Mouse (Mus musculus): ENCODE data around the gene Prr18. TPM values are rescaled to one million over a fixed set of nuclear protein-coding genes. Genes with fewer than 3 reads are reported as not detected.
"Not testable (repeated sequence)": the region's sequence is repeated elsewhere in the genome, so short reads cannot be mapped to it uniquely, and the experiment has no call there.

Gene Prr18
- polyA plus RNA-seq (2016; fragmentation: Nextera tagmentation; extraction: Ambion mirVana) = 0.58 and 1.1 TPM in 2 replicates

DNA sequence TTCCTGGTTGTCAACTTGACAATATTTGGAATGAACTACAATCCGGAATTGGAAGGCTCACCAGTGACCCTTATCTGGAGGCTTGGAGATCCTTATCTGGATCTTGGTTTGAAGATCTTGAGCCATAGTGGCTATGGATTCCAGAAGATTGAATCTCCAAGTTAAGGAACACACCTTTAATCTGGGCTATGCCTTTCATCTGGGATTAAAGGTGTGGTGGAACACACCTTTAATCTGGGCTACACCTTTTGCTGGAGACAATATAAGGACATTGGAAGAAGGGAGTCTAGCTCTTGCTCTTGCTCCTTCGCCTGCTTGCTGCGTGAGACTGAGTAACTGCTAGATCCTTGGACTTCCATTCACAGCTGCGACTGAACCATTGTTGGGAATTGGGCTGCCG lies at the start of gene Prr18:
Prr18 (plus strand) TSS at position 301 of the 400 bp plus-strand sequence.
- ATAC-seq (ENCODE audit: insufficient number of reproducible peaks, insufficient read depth, low FRiP score, low TSS enrichment); H3K4me3 ChIP-seq; H3K9me3 ChIP-seq; H3K36me3 ChIP-seq; H3K9ac ChIP-seq; H3K27ac ChIP-seq; H3K4me2 ChIP-seq (replicated peaks): not testable (repeated sequence)
- 89% methylated on average over 1 of the region's 5 CpGs for WGBS
- peaks cover 40% of the 10 kb centered on the region for H3K27me3 ChIP-seq
- peaks cover 14% of the 10 kb centered on the region; the same call in 1 of the 2 replicates for H3K4me1 ChIP-seq

DNA sequence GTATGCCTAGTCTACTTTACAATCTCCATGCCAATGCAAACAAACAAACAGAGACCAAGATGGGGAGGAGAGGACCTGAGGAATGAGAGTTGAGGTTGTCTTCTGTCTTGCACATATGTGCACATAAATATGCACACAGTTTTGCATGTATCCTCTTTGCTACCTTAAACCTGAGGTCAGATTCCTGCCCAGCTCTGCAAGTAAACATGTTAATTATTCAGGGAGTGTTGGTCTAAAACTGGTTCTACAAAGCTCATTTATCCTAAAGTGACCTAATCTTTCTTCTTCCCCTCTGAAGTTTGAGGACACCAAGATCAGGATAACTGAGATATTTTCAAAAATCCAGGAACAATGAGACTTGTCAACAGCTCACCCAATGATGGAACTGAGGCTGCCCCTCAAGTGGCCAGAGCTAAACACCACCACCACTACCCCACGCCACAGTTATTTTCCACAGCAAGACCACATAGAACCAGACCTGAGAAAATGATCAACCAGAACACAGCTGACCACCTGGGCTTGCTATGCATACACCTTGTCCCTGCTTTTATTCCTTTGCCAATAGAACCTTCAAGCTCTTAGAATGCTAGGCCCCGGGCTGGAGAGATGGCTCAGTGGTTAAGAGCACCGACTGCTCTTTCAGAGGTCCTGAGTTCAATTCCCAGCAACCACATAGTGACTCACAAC lies 47.1 kb upstream of the Prr18 start:
- Histone ChIP-seq H3K4me2 (replicated peaks) (no peak overlapping the region), H3K27ac (no peak overlapping the region), H3K4me3 (no peak overlapping the region), H3K9me3 (no peaks in the 10 kb centered on the region), H3K36me3 (peaks cover 3% of the 10 kb centered on the region; the same call in 1 of the 2 replicates), H3K4me1 (no peaks in the 10 kb centered on the region), H3K9ac (no peak overlapping the region), H3K27me3 (no peaks in the 10 kb centered on the region)
- 90% methylated on average over 3 of the region's 3 CpGs for WGBS
- ATAC-seq (ENCODE audit: insufficient number of reproducible peaks, insufficient read depth, low FRiP score, low TSS enrichment) = no peak

DNA sequence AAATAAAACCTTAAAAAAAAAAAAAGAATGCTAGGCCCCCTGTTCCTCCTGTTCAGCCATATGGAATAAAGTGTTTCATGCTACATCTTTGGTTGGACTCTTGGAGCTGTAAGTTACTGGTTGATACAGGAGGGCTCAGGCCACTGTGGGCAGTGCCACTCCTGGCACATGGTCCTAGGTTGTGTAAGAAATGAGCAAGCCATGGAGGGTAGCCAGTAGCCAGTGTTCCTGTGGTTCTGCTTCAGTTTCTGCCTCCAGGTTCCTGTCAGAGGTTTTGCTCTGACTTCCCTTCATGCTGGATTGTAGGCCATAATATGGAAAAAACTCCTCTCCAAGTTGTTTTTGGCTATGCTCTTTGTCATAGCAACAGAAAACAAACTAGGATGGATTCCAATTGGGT lies 46.5 kb upstream of the Prr18 start:
- no peaks in the 10 kb centered on the region for H3K4me1 ChIP-seq
- no peak overlapping the region for H3K4me2 ChIP-seq (replicated peaks)
- no peaks in the 10 kb centered on the region for H3K27me3 ChIP-seq
- no peak overlapping the region for H3K9ac ChIP-seq
- H3K27ac ChIP-seq = no peak overlapping the region
- peaks cover 3% of the 10 kb centered on the region; the same call in 1 of the 2 replicates for H3K36me3 ChIP-seq
- H3K9me3 ChIP-seq = no peaks in the 10 kb centered on the region
- H3K4me3 ChIP-seq = no peak overlapping the region
- no peak for ATAC-seq (ENCODE audit: insufficient number of reproducible peaks, insufficient read depth, low FRiP score, low TSS enrichment)

DNA sequence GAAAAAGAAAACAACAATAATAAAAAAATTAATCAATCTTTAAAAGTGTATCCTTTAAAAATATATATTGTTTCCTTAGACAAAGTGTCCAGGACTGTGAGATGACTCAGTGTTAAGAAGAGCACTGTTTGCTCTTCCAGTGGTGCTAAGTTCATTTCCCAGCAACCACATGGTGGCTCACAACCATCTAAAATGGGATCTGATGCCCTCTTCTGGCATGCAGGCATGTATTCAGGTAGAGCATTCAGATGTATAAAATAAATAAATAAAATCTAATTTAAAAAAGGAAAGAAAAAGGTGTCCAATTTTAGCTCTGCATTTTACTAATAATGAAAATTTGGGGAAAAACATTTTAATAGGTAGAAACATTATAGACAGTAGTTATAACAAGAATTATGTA lies 41.4 kb upstream of the Prr18 start:
- H3K4me2 ChIP-seq (replicated peaks) = no peak overlapping the region

DNA sequence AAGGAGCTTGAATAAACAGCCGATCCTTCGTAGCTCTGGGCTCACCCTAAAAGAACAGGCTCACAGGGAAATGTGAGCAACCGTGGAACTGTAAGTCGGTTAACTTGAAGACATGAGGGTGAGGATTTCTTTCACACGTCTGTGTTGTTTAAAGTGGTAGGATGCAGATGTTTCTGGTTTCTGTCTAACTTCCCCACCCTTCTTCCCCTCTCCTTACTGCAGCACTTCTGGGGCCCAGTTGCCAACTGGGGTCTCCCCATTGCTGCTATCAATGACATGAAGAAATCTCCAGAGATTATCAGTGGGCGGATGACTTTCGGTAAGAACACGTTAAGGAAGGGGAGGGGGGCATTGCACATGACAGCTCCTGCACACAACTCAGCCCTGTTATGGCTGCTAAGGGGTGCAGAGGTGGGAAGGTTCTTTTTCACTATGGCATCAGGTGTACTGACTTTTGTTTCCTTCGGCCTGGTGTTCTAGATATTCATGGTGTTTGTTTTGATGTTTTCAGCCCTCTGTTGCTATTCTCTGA lies 40.9 kb upstream of the Prr18 start:
- WGBS = 79% methylated on average over 9 of the region's 9 CpGs
- H3K27ac ChIP-seq = no peak overlapping the region

More for the DNA sequence above, 41.4 kb upstream of the Prr18 start:
- H3K27me3 ChIP-seq = no peaks in the 10 kb centered on the region
- no peaks in the 10 kb centered on the region for H3K36me3 ChIP-seq
- no peak overlapping the region for H3K27ac ChIP-seq
- ATAC-seq (ENCODE audit: insufficient number of reproducible peaks, insufficient read depth, low FRiP score, low TSS enrichment) = no peak
- no peaks in the 10 kb centered on the region for H3K9me3 ChIP-seq
- no peaks in the 10 kb centered on the region for H3K4me1 ChIP-seq
- H3K4me3 ChIP-seq = no peak overlapping the region
- no peak overlapping the region for H3K9ac ChIP-seq

DNA sequence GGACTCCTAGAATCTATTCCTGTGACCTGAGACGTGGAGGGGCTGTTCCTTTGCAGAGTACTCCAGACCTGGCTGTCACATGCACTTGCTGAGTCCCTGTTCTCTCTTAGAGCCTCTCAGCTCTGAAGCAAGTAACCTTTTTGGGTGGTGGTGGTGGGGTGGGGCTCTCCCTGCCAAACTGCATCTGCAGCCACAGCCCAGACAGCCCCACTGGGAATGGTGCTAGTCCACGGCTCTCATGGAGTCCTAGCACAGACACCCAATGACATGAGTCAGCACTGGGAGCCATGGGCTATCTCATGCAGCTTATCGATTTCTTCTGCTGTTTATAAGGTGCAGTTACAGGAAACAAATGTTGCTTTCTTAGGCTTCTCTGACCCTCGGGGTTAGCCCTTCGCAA lies 39.5 kb upstream of the Prr18 start:
- no peak for ATAC-seq (ENCODE audit: insufficient number of reproducible peaks, insufficient read depth, low FRiP score, low TSS enrichment)
- no peak overlapping the region for H3K4me2 ChIP-seq (replicated peaks)
- no peak overlapping the region for H3K9ac ChIP-seq
- H3K9me3 ChIP-seq = no peaks in the 10 kb centered on the region
- no peak overlapping the region for H3K4me3 ChIP-seq
- no peaks in the 10 kb centered on the region for H3K4me1 ChIP-seq
- no peaks in the 10 kb centered on the region for H3K36me3 ChIP-seq
- H3K27me3 ChIP-seq = no peaks in the 10 kb centered on the region
- WGBS = 84% methylated on average over 5 of the region's 5 CpGs
- no peak overlapping the region for H3K27ac ChIP-seq

More for the DNA sequence above, 40.9 kb upstream of the Prr18 start:
- Histone ChIP-seq H3K27me3 (no peaks in the 10 kb centered on the region), H3K4me2 (replicated peaks) (no peak overlapping the region), H3K4me1 (no peaks in the 10 kb centered on the region), H3K36me3 (no peaks in the 10 kb centered on the region), H3K9me3 (no peaks in the 10 kb centered on the region), H3K4me3 (no peak overlapping the region), H3K9ac (no peak overlapping the region)
- no peak for ATAC-seq (ENCODE audit: insufficient number of reproducible peaks, insufficient read depth, low FRiP score, low TSS enrichment)

DNA sequence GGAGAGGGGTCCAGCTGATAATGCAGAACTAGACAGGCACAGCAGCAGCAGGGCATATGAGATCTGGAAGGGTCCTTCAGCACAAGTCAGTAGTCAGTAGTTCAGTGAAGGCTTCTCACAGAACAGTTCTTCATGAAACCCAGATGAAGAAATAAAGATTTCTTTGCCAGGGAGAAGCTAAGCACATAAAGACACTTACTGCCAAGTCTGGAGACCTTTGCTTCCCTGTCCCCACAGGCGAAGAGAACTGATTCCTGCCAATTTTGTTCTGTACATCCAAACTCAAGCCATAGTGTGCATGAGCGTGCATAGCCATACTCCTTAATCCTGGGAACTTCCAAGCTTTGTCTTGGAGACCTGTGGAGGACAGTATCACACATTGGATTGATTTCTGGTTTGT lies 39.0 kb upstream of the Prr18 start:
- Histone ChIP-seq H3K9me3 (no peaks in the 10 kb centered on the region), H3K36me3 (no peaks in the 10 kb centered on the region), H3K4me2 (replicated peaks) (no peak overlapping the region), H3K9ac (no peak overlapping the region), H3K4me3 (no peak overlapping the region), H3K4me1 (no peaks in the 10 kb centered on the region), H3K27ac (no peak overlapping the region), H3K27me3 (no peaks in the 10 kb centered on the region)
- no peak for ATAC-seq (ENCODE audit: insufficient number of reproducible peaks, insufficient read depth, low FRiP score, low TSS enrichment)
- 92% methylated on average over 2 of the region's 2 CpGs for WGBS

DNA sequence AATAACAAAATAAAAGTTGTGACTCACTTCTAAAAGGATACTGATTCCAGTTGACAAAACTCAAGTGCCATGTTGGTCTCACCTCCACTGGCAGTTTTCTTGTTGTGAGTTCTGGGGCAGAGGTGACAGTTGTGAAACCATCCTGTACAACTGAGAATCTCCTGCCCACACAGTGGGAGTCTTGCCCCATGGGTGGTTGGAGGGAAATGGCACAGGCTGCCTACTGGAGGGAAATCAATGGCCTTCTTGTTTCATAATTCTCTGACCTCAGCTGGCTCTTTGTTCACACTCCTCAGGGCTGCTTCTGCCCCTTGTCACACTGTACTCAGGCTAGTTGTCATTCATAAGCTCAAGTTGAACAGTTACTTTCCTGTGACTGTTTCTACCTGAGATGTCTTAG lies 37.7 kb upstream of the Prr18 start:
- H3K4me2 ChIP-seq (replicated peaks) = no peak overlapping the region
- no peaks in the 10 kb centered on the region for H3K36me3 ChIP-seq
- no peak overlapping the region for H3K9ac ChIP-seq
- no peak overlapping the region for H3K27ac ChIP-seq
- no peaks in the 10 kb centered on the region for H3K27me3 ChIP-seq
- no peak for ATAC-seq (ENCODE audit: insufficient number of reproducible peaks, insufficient read depth, low FRiP score, low TSS enrichment)
- no peak overlapping the region for H3K4me3 ChIP-seq
- H3K4me1 ChIP-seq = no peaks in the 10 kb centered on the region
- no peaks in the 10 kb centered on the region for H3K9me3 ChIP-seq

DNA sequence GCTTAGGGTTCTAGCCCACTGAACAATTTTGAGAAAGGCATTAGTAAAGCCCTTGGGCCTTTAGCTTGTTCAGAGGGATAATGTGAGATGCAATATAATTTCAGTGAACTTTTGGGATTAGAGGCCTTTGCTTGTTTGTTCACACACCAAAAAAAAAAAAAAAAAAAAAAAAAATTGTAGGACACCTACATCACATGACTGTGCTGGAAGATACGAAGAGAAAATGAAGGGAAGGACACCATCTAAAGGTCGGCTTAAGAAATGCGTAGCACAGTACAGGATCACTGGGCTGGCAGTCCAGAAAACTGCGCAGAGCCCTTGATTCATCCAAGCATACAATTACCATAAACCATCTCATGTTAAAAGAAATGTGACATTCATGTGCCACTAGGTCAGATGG lies 35.7 kb upstream of the Prr18 start:
- H3K36me3 ChIP-seq = no peaks in the 10 kb centered on the region
- H3K4me1 ChIP-seq = no peaks in the 10 kb centered on the region
- H3K9me3 ChIP-seq = no peaks in the 10 kb centered on the region
- no peak overlapping the region for H3K9ac ChIP-seq
- no peak overlapping the region for H3K4me2 ChIP-seq (replicated peaks)
- no peak overlapping the region for H3K27ac ChIP-seq
- no peak for ATAC-seq (ENCODE audit: insufficient number of reproducible peaks, insufficient read depth, low FRiP score, low TSS enrichment)
- H3K4me3 ChIP-seq = no peak overlapping the region
- H3K27me3 ChIP-seq = no peaks in the 10 kb centered on the region
- 74% methylated on average over 4 of the region's 4 CpGs for WGBS

DNA sequence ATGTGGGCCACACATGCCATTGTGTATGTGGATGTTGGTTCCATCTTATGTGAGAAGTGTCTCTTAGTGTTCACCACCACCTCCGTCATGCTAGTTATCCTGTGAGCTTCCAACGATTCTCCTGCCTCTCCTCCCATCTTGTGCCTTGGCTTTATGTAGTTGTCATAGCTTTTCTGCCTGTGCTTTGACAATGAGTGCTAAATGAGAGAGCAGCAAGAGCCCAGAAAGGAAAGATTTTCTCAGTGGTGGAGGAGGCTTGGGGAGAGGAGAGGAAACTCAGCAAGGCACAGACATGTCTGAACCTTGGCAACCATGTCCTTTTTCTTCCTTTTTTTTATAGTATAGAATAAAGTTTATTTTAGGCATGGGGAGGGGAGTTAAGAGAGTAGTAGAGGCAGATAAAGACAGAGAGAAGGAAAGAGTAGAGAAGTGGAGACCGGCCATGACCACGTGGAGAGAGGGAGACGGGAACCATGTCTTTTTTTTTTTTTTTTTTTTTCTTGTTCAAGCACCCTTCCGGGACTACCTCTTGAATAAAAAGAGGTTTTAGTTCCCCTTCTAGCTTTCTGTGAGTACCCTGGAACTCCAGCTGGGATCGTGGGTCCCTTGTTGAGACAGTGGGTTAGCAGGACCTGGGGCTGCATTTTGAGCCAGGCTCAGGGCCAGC lies 34.4 kb upstream of the Prr18 start:
- Histone ChIP-seq H3K9me3 (no peaks in the 10 kb centered on the region), H3K9ac (no peak overlapping the region), H3K4me2 (replicated peaks) (no peak overlapping the region), H3K27me3 (no peaks in the 10 kb centered on the region), H3K4me1 (no peaks in the 10 kb centered on the region), H3K36me3 (no peaks in the 10 kb centered on the region), H3K4me3 (no peak overlapping the region), H3K27ac (no peak overlapping the region)
- 80% methylated on average over 7 of the region's 7 CpGs for WGBS
- ATAC-seq (ENCODE audit: insufficient number of reproducible peaks, insufficient read depth, low FRiP score, low TSS enrichment) = no peak

DNA sequence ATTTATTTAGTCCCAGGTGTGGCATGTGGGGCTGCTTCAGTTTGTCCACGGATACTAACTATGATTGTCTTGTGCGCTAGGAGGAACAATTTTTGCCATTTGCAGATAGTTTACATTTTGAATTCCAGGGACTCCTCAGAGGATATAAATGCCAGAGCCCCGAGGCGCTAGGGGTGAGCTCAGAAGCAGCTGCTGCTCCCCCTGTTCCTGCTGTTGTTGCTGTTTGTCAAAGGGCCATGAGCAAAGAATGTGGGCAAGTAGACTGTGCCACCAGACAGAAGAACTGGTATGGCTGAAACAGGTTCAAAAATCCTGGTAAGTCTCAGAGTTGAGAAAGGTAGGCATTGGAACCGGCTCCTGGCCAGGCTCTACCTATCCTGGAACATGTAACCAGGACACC lies 33.6 kb upstream of the Prr18 start:
- no peak overlapping the region for H3K9ac ChIP-seq
- no peaks in the 10 kb centered on the region for H3K9me3 ChIP-seq
- H3K27ac ChIP-seq = no peak overlapping the region
- no peak overlapping the region for H3K4me2 ChIP-seq (replicated peaks)
- ATAC-seq (ENCODE audit: insufficient number of reproducible peaks, insufficient read depth, low FRiP score, low TSS enrichment) = no peak
- H3K27me3 ChIP-seq = no peaks in the 10 kb centered on the region
- no peak overlapping the region for H3K4me3 ChIP-seq
- WGBS = 49% methylated on average over 5 of the region's 5 CpGs
- H3K4me1 ChIP-seq = no peaks in the 10 kb centered on the region
- no peaks in the 10 kb centered on the region for H3K36me3 ChIP-seq

DNA sequence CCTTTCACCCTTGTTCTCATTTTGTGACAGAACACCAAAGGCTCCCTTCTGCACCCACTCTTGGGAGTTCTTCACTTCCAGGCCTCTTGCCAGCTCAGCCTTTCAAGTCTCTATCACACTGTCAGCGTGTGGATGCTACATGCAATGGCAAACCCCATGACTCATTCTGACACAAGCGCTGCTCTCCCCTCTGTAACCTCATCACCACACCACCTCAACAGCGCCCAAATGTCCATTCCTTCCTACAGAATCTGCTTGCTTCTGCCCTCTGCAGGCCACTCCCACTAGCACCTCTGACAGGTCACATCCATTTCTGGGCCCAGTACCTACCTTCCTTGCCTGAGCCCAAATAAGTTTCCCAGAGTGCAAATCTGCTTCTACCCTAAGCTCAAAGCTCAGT lies 31.5 kb upstream of the Prr18 start:
- H3K4me2 ChIP-seq (replicated peaks) = no peak overlapping the region
- H3K27ac ChIP-seq = no peak overlapping the region
- H3K9ac ChIP-seq = no peak overlapping the region
- H3K27me3 ChIP-seq = no peaks in the 10 kb centered on the region
- H3K4me1 ChIP-seq = no peaks in the 10 kb centered on the region
- H3K4me3 ChIP-seq = no peak overlapping the region
- no peaks in the 10 kb centered on the region for H3K9me3 ChIP-seq
- ATAC-seq (ENCODE audit: insufficient number of reproducible peaks, insufficient read depth, low FRiP score, low TSS enrichment) = no peak
- 35% methylated on average over 3 of the region's 3 CpGs for WGBS
- H3K36me3 ChIP-seq = no peaks in the 10 kb centered on the region

Measured in embryonic facial prominence, embryonic 12.5 days (tissue).